Mouse (Mus musculus) layer of hippocampus, adult 8-10 months (tissue): ENCODE results near the gene Fastk. TPM values are rescaled to one million over a fixed set of nuclear protein-coding genes. Genes with fewer than 3 reads are reported as not detected.

Source experiments
- DNase-seq, 2 experiments: peaks; one replicate each; pipeline ENCODE4 v3.0.0; 2022; ENCODE audit warnings: low spot score in 2 of 2
- total RNA-seq, 4 experiments: library from RNA; stranded (reverse); gene quantifications; 2 replicates each; pipeline ENCODE4 v1.2.4; 2022

The Fastk gene
- total RNA-seq, 4 experiments from 2014 or later: 131 to 154 (median 134) TPM

- no peak for DNase-seq
These were observed 8.3 kb upstream of the Fastk start for GRCm38 (mm10) chr5:24453283-24453984.

GRCm38 (mm10) chr5:24452691-24453233, 7.7 kb upstream of the Fastk start:
- DNase-seq: no peak

GRCm38 (mm10) chr5:24452030-24452690, 7.1 kb upstream of the Fastk start, which contains the start of gene Agap3:
Agap3 (plus strand) TSS chr5:24452177.
- DNase-seq: no peak

GRCm38 (mm10) chr5:24451264-24452029, 6.4 kb upstream of the Fastk start:
- peak; percentile 70 to 79 for DNase-seq

- peak; percentile 83 to 86 for DNase-seq
These were observed 2.7 kb upstream of the Fastk start, which contains the start of gene Tmub1 for GRCm38 (mm10) chr5:24447624-24448298. Tmub1 (minus strand) TSS chr5:24447854.

- no peak for DNase-seq
These were observed 1.5 kb upstream of the Fastk start for GRCm38 (mm10) chr5:24446630-24447029.

GRCm38 (mm10) chr5:24445428-24446080, 467 bp upstream of the Fastk start:
- no peak for DNase-seq

GRCm38 (mm10) chr5:24443927-24444326, 1.2 kb downstream of the Fastk start:
- no peak for DNase-seq

GRCm38 (mm10) chr5:24443204-24443603, 1.9 kb downstream of the Fastk start:
- no peak for DNase-seq

- DNase-seq: no peak
These were observed 3.1 kb downstream of the Fastk start for GRCm38 (mm10) chr5:24442029-24442428.

GRCm38 (mm10) chr5:24441187-24441586, 3.9 kb downstream of the Fastk start:
- DNase-seq: no peak

GRCm38 (mm10) chr5:24433993-24434392, 11.1 kb downstream of the Fastk start:
- DNase-seq: no peak

- DNase-seq: no peak
These were observed 16.5 kb downstream of the Fastk start for GRCm38 (mm10) chr5:24428596-24428995.

GRCm38 (mm10) chr5:24427981-24428402, 17.1 kb downstream of the Fastk start:
- no peak for DNase-seq

- DNase-seq: no peak
These were observed 17.8 kb downstream of the Fastk start for GRCm38 (mm10) chr5:24427285-24427633.

- no peak for DNase-seq
These were observed 18.4 kb downstream of the Fastk start for GRCm38 (mm10) chr5:24426556-24427284.

GRCm38 (mm10) chr5:24426037-24426432, 19.1 kb downstream of the Fastk start:
- no peak for DNase-seq

- no peak for DNase-seq
These were observed 19.6 kb downstream of the Fastk start for GRCm38 (mm10) chr5:24425421-24426036.

GRCm38 (mm10) chr5:24424861-24425411, 20.2 kb downstream of the Fastk start:
- peak in 1 of 2 experiments; percentile 53 for DNase-seq
